Mouse (Mus musculus) heart, embryonic 10.5 days (tissue): Measurements from ENCODE around the gene Scgb2b11. TPM values are rescaled to one million over a fixed set of nuclear protein-coding genes. Genes with fewer than 3 reads are reported as not detected.
"Not testable (repeated sequence)": the region's sequence is repeated elsewhere in the genome, so short reads cannot be mapped to it uniquely, and the experiment has no call there.

Experiments used
- DNase-seq: peaks from one replicate; pipeline ENCODE4 v3.0.0-alpha.2; 2017; ENCODE audit warnings: low spot score
- H3K27ac ChIP-seq: fragments of 300-500 bp; sonication (generic); 2 replicates; pipeline ENCODE4 v1.5.1; 2016; ENCODE audit warnings: mild to moderate bottlenecking
- H3K27me3 ChIP-seq: fragments of 300-500 bp; sonication (generic); 2 replicates; pipeline ENCODE4 v1.6.1; 2016; ENCODE audit warnings: mild to moderate bottlenecking; ENCODE audit not compliant: poor library complexity, insufficient read depth, severe bottlenecking
- H3K36me3 ChIP-seq: fragments of 300-500 bp; sonication (generic); 2 replicates; pipeline ENCODE4 v1.6.1; 2016; ENCODE audit warnings: mild to moderate bottlenecking, moderate library complexity
- H3K4me1 ChIP-seq: fragments of 300-500 bp; sonication (generic); 2 replicates; pipeline ENCODE4 v1.6.1; 2016; ENCODE audit warnings: mild to moderate bottlenecking
- H3K4me3 ChIP-seq: fragments of 300-500 bp; sonication (generic); 2 replicates; pipeline ENCODE4 v1.5.1; 2016; ENCODE audit warnings: mild to moderate bottlenecking, moderate library complexity
- H3K9me3 ChIP-seq: fragments of 300-500 bp; sonication (generic); 2 replicates; pipeline ENCODE4 v1.6.1; 2016; ENCODE audit warnings: mild to moderate bottlenecking, moderate library complexity
- WGBS: fragments of 180-500 bp; shearing (Covaris S2); methylation state at CpG from one replicate; pipeline ENCODE4 v1.1.7; 2016; 5-methylcytosine and 5-hydroxymethylcytosine counted together
- polyA plus RNA-seq: library from polyadenylated mRNA; unstranded; fragments of >200 nt; fragmentation: Nextera tagmentation; extraction: Ambion mirVana; gene quantifications from 2 replicates; pipeline ENCODE4 v1.2.1, GENCODE M21; 2016

Scgb2b11 gene
- polyA plus RNA-seq = not detected in 2 replicates

DNA sequence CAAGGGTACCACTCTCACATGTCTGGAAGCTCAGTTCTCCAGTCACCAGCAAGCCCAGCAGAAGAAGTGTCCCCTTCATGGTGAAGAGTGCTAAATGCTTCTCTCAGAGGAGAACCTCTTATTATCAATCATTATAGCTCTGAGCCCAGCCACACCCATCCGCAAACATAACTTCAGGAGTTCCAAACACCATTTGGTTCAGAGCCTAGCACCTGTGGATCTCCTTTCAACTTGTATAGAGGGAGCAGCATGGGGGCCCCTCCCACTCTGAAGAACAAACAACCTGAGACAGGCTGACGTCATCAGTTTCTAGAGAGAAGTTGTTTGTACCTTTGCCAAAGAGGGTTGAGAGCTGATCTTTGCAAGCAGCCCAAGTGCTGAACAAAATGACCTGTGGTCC is at the start of gene Scgb2b11:
Gene Scgb2b11, minus strand, starts transcription at position 101 of the 400 bp plus-strand sequence.
- not testable (repeated sequence) for DNase-seq, H3K4me1 ChIP-seq
- WGBS = 67% methylated on average over 2 of the region's 2 CpGs

DNA sequence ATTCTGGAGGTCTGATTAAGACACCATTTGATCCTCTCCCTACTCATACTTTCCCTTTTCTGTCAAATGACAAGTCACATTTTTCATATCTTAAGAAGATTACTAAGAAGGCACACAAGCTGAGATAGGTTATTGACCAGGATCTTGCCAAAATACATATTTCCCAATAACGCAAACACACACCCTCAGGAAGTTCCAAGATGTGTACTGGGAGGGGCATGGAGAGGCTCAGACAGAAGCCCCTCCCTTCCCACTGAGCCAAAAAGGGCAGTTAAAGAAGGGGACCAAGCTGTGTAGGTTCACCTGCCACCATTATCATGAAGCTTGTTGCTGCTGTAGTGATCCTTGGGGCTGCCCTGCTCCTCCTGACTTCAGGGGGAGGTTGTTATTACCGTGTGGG is 11.6 kb upstream of the Scgb2b11 start, which contains the start of gene Scgb1b11:
Gene Scgb1b11, plus strand, starts transcription at position 301 of the 400 bp plus-strand sequence.
- not testable (repeated sequence) for H3K27me3 ChIP-seq, H3K4me1 ChIP-seq, H3K36me3 ChIP-seq, DNase-seq, H3K4me3 ChIP-seq, H3K27ac ChIP-seq, H3K9me3 ChIP-seq
- no CpG with 5 or more reads among the region's 2 CpGs for WGBS

More for the DNA sequence above, at the start of gene Scgb2b11:
- not testable (repeated sequence) for H3K9me3 ChIP-seq, H3K36me3 ChIP-seq, H3K4me3 ChIP-seq, H3K27ac ChIP-seq, H3K27me3 ChIP-seq

Other genes with a start within 250 kb of the Scgb2b11 start
- gene Scgb1b10, start 110.3 kb downstream of the Scgb2b11 start, polyA plus RNA-seq = not detected in 2 replicates
- gene Scgb1b11, start 11.7 kb upstream of the Scgb2b11 start, polyA plus RNA-seq = not detected in 2 replicates
- gene Scgb2b12, start 116.1 kb upstream of the Scgb2b11 start, polyA plus RNA-seq = not detected in 2 replicates
- not detected in 2 replicates for gene Scgb1b12, start 123.0 kb upstream of the Scgb2b11 start, polyA plus RNA-seq
- gene Scgb1b29, start 230.4 kb upstream of the Scgb2b11 start, polyA plus RNA-seq = not detected in 2 replicates